Mouse (Mus musculus) megakaryocyte, embryonic 14.5 days (primary cell): ENCODE results near the gene Ppid. TPM values are rescaled to one million over a fixed set of nuclear protein-coding genes. Genes with fewer than 3 reads are reported as not detected.

ENCODE experiments used
- H3K27me3 ChIP-seq: replicated peaks from 2 replicates; pipeline ENCODE3; 2012; ENCODE audit warnings: inconsistent platforms
- H3K36me3 ChIP-seq: replicated peaks from 2 replicates; pipeline ENCODE3; 2012; ENCODE audit warnings: low read length, inconsistent platforms, mixed read lengths
- H3K4me1 ChIP-seq: 2 replicates; pipeline ENCODE4 v1.6.1; 2012; ENCODE audit warnings: inconsistent platforms
- H3K4me3 ChIP-seq: replicated peaks from 2 replicates; pipeline ENCODE3; 2012; ENCODE audit warnings: moderate library complexity, mild to moderate bottlenecking, inconsistent platforms
- H3K9me3 ChIP-seq: 2 replicates; pipeline ENCODE4 v1.6.1; 2012; ENCODE audit warnings: inconsistent platforms
- FLI1 ChIP-seq: IDR thresholded peaks from 2 replicates; pipeline ENCODE4 v1.6.1; 2012; ENCODE audit warnings: low read length, inconsistent platforms, mixed read lengths
- GATA1 ChIP-seq: IDR thresholded peaks from 3 replicates; pipeline ENCODE4 v1.6.1; 2012; ENCODE audit warnings: mixed read lengths, low read length, inconsistent platforms, borderline replicate concordance
- polyA plus RNA-seq: library from polyadenylated mRNA; stranded (reverse); fragments of >175 nt; gene quantifications from 2 replicates; pipeline ENCODE4 v1.2.3, GENCODE M21; 2012; ENCODE audit warnings: low replicate concordance; ENCODE audit not compliant: insufficient read depth

The Ppid gene
- 7.8 TPM in 1 of 2 replicates, not detected in the other for polyA plus RNA-seq

GRCm38 (mm10) chr3:79590863-79591792 is at the start of gene Ppid:
Ppid (plus strand) TSS chr3:79591342.
- Histone ChIP-seq H3K4me3 (peak within 1 kb of the TSS; percentile 97), H3K4me1 (peaks cover 33% of the 10 kb centered on the region), H3K36me3 (peaks cover 29% of the 10 kb centered on the region), H3K27me3 (no peaks in the 10 kb centered on the region), H3K9me3 (no peaks in the 10 kb centered on the region)
- no peak for TF ChIP-seq GATA1
- TF ChIP-seq FLI1 = peak; percentile 95

- no peaks in the 10 kb centered on the region for H3K9me3 ChIP-seq
- peaks cover 32% of the 10 kb centered on the region for H3K4me1 ChIP-seq
- H3K4me3 ChIP-seq = peak overlapping the region; percentile 81
- H3K36me3 ChIP-seq = peaks cover 23% of the 10 kb centered on the region
- no peak for TF ChIP-seq GATA1
- TF ChIP-seq FLI1 = no peak
- H3K27me3 ChIP-seq = no peaks in the 10 kb centered on the region
These were observed 48.6 kb upstream of the Ppid start for GRCm38 (mm10) chr3:79542585-79542984.

- Histone ChIP-seq H3K4me3 (no peak overlapping the region), H3K4me1 (peaks cover 21% of the 10 kb centered on the region), H3K27me3 (no peaks in the 10 kb centered on the region), H3K9me3 (no peaks in the 10 kb centered on the region), H3K36me3 (peaks cover 22% of the 10 kb centered on the region)
- TF ChIP-seq FLI1 = no peak
- TF ChIP-seq GATA1 = no peak
These were observed 42.3 kb upstream of the Ppid start for GRCm38 (mm10) chr3:79548681-79549437.

GRCm38 (mm10) chr3:79549751-79550393 is 41.3 kb upstream of the Ppid start:
- Histone ChIP-seq H3K9me3 (no peaks in the 10 kb centered on the region), H3K36me3 (peaks cover 18% of the 10 kb centered on the region), H3K4me1 (peaks cover 24% of the 10 kb centered on the region), H3K27me3 (no peaks in the 10 kb centered on the region), H3K4me3 (no peak overlapping the region)
- TF ChIP-seq GATA1 (no peak), FLI1 (no peak)

- Histone ChIP-seq H3K27me3 (no peaks in the 10 kb centered on the region), H3K4me1 (peaks cover 27% of the 10 kb centered on the region), H3K4me3 (no peak overlapping the region), H3K36me3 (peaks cover 7% of the 10 kb centered on the region), H3K9me3 (no peaks in the 10 kb centered on the region)
- TF ChIP-seq FLI1 = no peak
- no peak for TF ChIP-seq GATA1
These were observed 39.2 kb upstream of the Ppid start for GRCm38 (mm10) chr3:79551826-79552552.

- Histone ChIP-seq H3K36me3 (peaks cover 7% of the 10 kb centered on the region), H3K4me1 (peaks cover 29% of the 10 kb centered on the region), H3K9me3 (no peaks in the 10 kb centered on the region), H3K4me3 (no peak overlapping the region), H3K27me3 (no peaks in the 10 kb centered on the region)
- TF ChIP-seq GATA1 (no peak), FLI1 (no peak)
These were observed 37.4 kb upstream of the Ppid start for GRCm38 (mm10) chr3:79553779-79554178.

- peaks cover 7% of the 10 kb centered on the region for H3K36me3 ChIP-seq
These were observed 36.1 kb upstream of the Ppid start for GRCm38 (mm10) chr3:79555061-79555460.

GRCm38 (mm10) chr3:79559021-79559772 is 31.9 kb upstream of the Ppid start:
- Histone ChIP-seq H3K4me3 (peak overlapping the region; percentile 20), H3K9me3 (no peaks in the 10 kb centered on the region), H3K27me3 (no peaks in the 10 kb centered on the region), H3K36me3 (no peaks in the 10 kb centered on the region), H3K4me1 (peaks cover 23% of the 10 kb centered on the region)
- TF ChIP-seq GATA1 = no peak
- no peak for TF ChIP-seq FLI1

More at GRCm38 (mm10) chr3:79555061-79555460, 36.1 kb upstream of the Ppid start:
- no peak overlapping the region for H3K4me3 ChIP-seq
- no peaks in the 10 kb centered on the region for H3K9me3 ChIP-seq
- H3K4me1 ChIP-seq = peaks cover 34% of the 10 kb centered on the region
- TF ChIP-seq FLI1 = no peak
- TF ChIP-seq GATA1 = no peak
- no peaks in the 10 kb centered on the region for H3K27me3 ChIP-seq

GRCm38 (mm10) chr3:79559773-79560045 is 31.4 kb upstream of the Ppid start:
- Histone ChIP-seq H3K9me3 (no peaks in the 10 kb centered on the region), H3K4me1 (peaks cover 21% of the 10 kb centered on the region), H3K27me3 (no peaks in the 10 kb centered on the region), H3K36me3 (no peaks in the 10 kb centered on the region), H3K4me3 (no peak overlapping the region)
- TF ChIP-seq FLI1 (no peak), GATA1 (no peak)
